Mouse (Mus musculus) ES-Bruce4 (cell line): ENCODE measurements around the gene Polr2b. TPM values are rescaled to one million over a fixed set of nuclear protein-coding genes. Genes with fewer than 3 reads are reported as not detected.

Experiments used
- H3K27ac ChIP-seq: 2 replicates; pipeline ENCODE4 v1.5.1; 2012; ENCODE audit warnings: low read length, inconsistent platforms; ENCODE audit not compliant: insufficient read depth
- H3K27me3 ChIP-seq: 2 replicates; pipeline ENCODE4 v1.6.1; 2012; ENCODE audit warnings: mild to moderate bottlenecking, low read length, inconsistent platforms; ENCODE audit not compliant: control insufficient read depth, poor library complexity, insufficient read depth, severe bottlenecking
- H3K36me3 ChIP-seq: 2 replicates; pipeline ENCODE4 v1.6.1; 2012; ENCODE audit warnings: inconsistent platforms, mild to moderate bottlenecking, low read length, moderate library complexity; ENCODE audit not compliant: control insufficient read depth, poor library complexity, insufficient read depth, severe bottlenecking
- H3K4me1 ChIP-seq: one replicate; pipeline ENCODE4 v1.8.1; 2011; ENCODE audit warnings: low read length; ENCODE audit not compliant: control insufficient read depth, insufficient read depth
- H3K4me3 ChIP-seq: 2 replicates; pipeline ENCODE4 v1.5.1; 2011; ENCODE audit warnings: low read depth, mild to moderate bottlenecking, low read length
- H3K9ac ChIP-seq: 2 replicates; pipeline ENCODE4 v1.6.1; 2012; ENCODE audit warnings: low read depth, mild to moderate bottlenecking, inconsistent platforms; ENCODE audit not compliant: poor library complexity, severe bottlenecking
- H3K9me3 ChIP-seq: replicated peaks from 2 replicates; pipeline ENCODE4 v1.6.1; 2012; ENCODE audit warnings: mild to moderate bottlenecking, low read length, inconsistent platforms; ENCODE audit not compliant: control insufficient read depth, poor library complexity, insufficient read depth, severe bottlenecking
- CTCF ChIP-seq: IDR thresholded peaks from one replicate; pipeline ENCODE4 v1.8.1; 2011; ENCODE audit warnings: low read depth, low read length
- EP300 ChIP-seq: IDR thresholded peaks from 2 replicates; pipeline ENCODE4 v1.6.1; 2011; ENCODE audit warnings: low read depth, low read length; ENCODE audit not compliant: insufficient read depth
- POLR2A ChIP-seq: IDR thresholded peaks from one replicate; pipeline ENCODE4 v1.8.1; 2011; ENCODE audit warnings: low read length; ENCODE audit not compliant: insufficient read depth
- polyA plus RNA-seq: library from polyadenylated mRNA; stranded (reverse); fragments of >200 nt; gene quantifications from 2 replicates; pipeline ENCODE4 v1.2.4, GENCODE M21; 2011; ENCODE audit warnings: low read depth; ENCODE audit not compliant: missing spikeins, insufficient read depth, insufficient read length

Gene Polr2b
- polyA plus RNA-seq, 1 experiment: 238 TPM

DNA sequence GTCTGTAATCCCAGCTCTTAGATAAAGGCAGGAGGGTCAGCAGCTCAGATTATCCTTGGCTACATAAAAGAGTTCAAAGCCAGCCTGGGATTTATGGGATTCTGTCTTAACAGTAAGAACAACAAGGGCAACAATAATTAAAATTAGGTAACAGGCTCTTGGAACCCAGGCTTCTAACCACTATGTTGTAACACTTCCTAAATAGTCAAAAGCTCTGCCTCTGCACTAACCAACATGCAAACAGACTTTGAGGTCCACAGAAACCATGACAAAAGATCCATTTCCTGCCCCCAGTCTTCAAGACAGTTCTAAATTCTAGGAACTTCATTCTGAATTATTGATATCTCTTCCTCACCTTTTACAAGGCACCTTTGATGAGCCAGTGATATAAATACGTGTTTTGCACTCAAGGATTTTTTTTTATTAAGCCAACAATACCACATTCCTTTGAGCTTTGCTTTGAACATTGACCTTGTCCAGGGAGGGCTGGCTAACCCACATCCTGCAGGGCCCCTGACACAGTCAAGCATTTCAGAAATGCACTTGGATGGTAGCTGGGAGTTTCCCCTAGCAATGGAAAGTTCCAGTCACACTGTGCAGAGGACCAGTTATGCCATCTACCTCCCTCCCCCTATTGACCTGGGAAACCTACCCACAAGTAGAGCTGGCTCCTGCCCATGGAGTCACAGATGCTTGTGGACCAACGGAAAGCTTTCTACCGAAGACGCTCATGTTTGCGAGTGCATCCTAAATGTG is 74.0 kb downstream of the Polr2b start:
- TF ChIP-seq CTCF (no peak), POLR2A (no peak), EP300 (no peak)

DNA sequence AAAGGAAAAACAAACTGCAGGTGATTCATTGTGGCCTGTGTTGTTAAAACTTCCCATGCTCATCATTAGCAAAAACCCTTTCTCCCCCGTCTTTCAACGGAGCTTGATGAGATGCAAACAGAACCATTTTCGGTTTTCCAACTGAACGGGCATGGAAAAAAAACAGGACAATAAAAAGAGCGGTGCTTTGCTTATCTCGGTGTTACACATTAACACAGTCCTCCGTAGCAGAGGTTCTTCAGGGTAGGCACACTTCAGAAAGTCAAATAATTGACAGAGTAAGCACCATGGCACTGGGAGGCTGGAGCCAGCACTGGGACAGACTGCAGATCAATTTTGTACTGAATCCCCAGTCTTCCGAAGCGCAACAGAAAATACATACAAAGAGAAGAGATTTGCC is 74.8 kb downstream of the Polr2b start:
- H3K9me3 ChIP-seq: no peaks in the 10 kb centered on the region
- no peaks in the 10 kb centered on the region for H3K27me3 ChIP-seq
- peaks cover 1% of the 10 kb centered on the region for H3K4me1 ChIP-seq
- no peaks in the 10 kb centered on the region for H3K36me3 ChIP-seq
- no peak for TF ChIP-seq POLR2A
- TF ChIP-seq EP300: no peak
- no peak for TF ChIP-seq CTCF
- H3K9ac ChIP-seq: no peak overlapping the region
- no peak overlapping the region for H3K4me3 ChIP-seq
- no peak overlapping the region for H3K27ac ChIP-seq

More for the DNA sequence above, 74.0 kb downstream of the Polr2b start:
- Histone ChIP-seq H3K4me1 (peaks cover 1% of the 10 kb centered on the region), H3K27me3 (no peaks in the 10 kb centered on the region), H3K9me3 (no peaks in the 10 kb centered on the region), H3K36me3 (no peaks in the 10 kb centered on the region), H3K4me3 (no peak overlapping the region), H3K27ac (no peak overlapping the region), H3K9ac (no peak overlapping the region)

DNA sequence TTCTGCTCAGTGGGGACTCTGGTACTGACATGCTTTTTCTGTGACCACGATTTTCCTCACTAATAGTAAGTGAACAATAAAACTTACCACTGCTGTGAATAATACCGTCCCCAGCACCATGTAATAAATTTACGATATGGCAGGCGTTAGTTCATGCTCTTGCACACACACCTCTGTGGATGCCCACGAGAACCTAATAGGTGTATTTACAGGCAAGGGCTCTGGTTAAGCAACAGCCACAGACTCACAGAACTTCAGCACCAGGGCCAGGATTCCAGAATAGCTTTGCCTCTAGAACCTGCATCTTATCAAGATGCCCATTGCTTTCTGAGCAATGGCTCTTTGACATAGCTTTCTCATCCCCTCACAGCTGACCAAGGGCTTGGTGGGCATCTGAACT is 75.3 kb downstream of the Polr2b start:
- Histone ChIP-seq H3K4me3 (no peak overlapping the region), H3K4me1 (peaks cover 1% of the 10 kb centered on the region), H3K9ac (no peak overlapping the region), H3K27ac (no peak overlapping the region), H3K27me3 (no peaks in the 10 kb centered on the region), H3K36me3 (no peaks in the 10 kb centered on the region), H3K9me3 (no peaks in the 10 kb centered on the region)
- TF ChIP-seq CTCF: no peak
- TF ChIP-seq POLR2A: no peak
- no peak for TF ChIP-seq EP300

DNA sequence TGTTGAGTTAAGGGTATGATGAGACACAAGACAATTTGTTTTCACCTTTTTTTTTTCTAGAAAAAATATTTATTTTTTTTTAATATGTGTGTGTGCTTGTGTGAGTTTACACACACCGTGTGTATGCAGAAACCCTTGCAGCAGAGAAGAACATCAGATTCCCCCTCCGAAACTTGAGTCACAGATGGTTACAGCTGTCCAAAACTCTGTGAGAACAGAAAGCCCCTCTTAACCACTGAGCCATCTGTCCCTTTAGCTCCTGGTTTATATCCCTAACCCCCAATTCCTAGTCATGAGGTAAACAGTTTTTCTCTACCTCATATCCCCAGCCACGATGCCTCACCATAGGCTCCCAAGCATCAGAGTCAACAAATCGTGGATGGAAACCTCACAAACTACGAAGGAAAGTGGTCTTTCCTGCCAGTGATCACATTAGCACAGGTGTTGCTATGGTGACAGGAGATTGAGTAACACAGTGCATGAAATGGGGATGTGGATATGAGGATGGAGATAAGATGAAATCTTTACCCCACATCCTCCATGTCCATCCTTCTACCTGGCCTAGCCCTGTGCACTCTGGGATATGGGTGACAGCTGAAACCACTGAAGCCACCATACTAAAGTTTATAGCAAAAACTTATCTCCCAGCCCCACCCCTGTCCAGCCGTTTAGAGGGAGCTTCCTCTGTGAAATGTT is 76.1 kb downstream of the Polr2b start:
- TF ChIP-seq POLR2A (no peak), CTCF (no peak), EP300 (no peak)
- Histone ChIP-seq H3K4me3 (no peak overlapping the region), H3K27ac (no peak overlapping the region), H3K36me3 (no peaks in the 10 kb centered on the region), H3K9ac (no peak overlapping the region), H3K4me1 (peaks cover 1% of the 10 kb centered on the region), H3K27me3 (no peaks in the 10 kb centered on the region), H3K9me3 (no peaks in the 10 kb centered on the region)

DNA sequence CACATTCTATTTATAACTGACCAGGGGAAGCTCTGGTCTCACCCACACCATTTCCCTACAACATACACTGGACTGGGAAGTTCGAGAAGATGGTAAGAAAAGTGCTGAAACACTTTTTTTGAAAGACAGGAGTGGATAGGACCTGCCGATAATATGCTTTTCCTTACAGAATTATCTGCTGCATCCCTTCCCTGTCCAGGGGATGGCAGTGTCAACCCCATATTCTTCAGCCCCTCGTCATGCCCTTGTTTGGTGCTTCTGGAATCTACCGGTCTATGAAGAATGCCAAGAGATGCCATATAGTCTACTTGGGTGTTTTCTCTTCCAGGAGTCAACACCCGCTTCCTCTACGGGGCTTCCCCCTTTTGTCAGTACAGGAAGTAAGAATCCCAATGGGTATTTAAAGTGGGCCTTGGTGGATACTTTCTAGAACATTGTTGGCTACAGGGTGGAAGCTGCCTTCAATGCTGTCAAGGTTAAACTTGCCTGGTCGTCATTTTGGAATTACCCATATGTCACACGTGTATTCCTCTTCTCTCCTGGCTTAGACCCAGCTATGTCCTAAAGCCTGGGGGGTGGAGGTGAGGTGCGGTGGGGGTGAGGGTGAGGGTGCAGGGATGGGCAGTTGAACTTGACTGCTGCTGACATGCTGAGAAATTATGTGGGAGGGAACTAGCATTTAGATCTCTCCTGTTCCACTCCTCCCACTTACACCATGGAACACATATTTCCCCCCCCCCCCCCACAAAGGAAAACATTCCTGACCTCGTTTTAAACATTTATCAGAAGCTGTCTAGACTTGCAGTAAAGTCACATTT is 76.9 kb downstream of the Polr2b start:
- no peak for TF ChIP-seq CTCF
- no peak for TF ChIP-seq POLR2A
- no peak for TF ChIP-seq EP300

DNA sequence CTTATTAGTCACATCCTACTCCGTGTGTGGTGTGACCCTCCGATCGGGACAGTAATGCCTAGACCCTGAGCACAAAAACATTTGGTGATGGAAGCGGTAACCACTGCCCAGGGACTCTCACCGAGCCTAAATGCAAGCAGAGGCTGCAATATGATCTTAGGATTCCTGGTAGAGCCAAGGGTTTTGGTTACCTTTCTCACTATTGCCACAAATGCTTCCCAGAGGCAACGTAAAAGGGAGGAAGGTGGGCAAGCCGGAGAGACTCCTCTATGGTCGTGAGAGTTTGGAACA is 77.4 kb downstream of the Polr2b start:
- H3K36me3 ChIP-seq: no peaks in the 10 kb centered on the region

More for the DNA sequence above, 76.9 kb downstream of the Polr2b start:
- Histone ChIP-seq H3K9me3 (no peaks in the 10 kb centered on the region), H3K27me3 (no peaks in the 10 kb centered on the region), H3K4me3 (no peak overlapping the region), H3K4me1 (peaks cover 1% of the 10 kb centered on the region), H3K27ac (no peak overlapping the region), H3K36me3 (no peaks in the 10 kb centered on the region), H3K9ac (no peak overlapping the region)

More for the DNA sequence above, 77.4 kb downstream of the Polr2b start:
- Histone ChIP-seq H3K27ac (no peak overlapping the region), H3K4me1 (peaks cover 1% of the 10 kb centered on the region), H3K9ac (no peak overlapping the region), H3K4me3 (no peak overlapping the region), H3K27me3 (no peaks in the 10 kb centered on the region), H3K9me3 (no peaks in the 10 kb centered on the region)
- TF ChIP-seq CTCF: no peak
- TF ChIP-seq POLR2A: no peak
- TF ChIP-seq EP300: no peak
